Mouse (Mus musculus) MEL (cell line): Measurements from ENCODE around the gene Cdh23. TPM values are rescaled to one million over a fixed set of nuclear protein-coding genes. Genes with fewer than 3 reads are reported as not detected.

Experiments
- DNase-seq: peaks from one replicate; pipeline ENCODE4 v3.0.0; 2011; ENCODE audit warnings: low read depth, low spot score
- H3K27ac ChIP-seq: 2 replicates; pipeline ENCODE4 v1.5.1; 2012; ENCODE audit warnings: low read depth, mild to moderate bottlenecking, control low read depth, low read length, moderate library complexity; ENCODE audit not compliant: control insufficient read depth
- H3K27me3 ChIP-seq, 2 experiments: fragments of 150-350 bp in 1 of 2; sonication (generic) in 1 of 2; 2 replicates each; pipeline ENCODE4 v1.6.1; 2012; ENCODE audit warnings: low read length in 2 of 2, mild to moderate bottlenecking in 2 of 2, improper control_type of control experiment in 1 of 2, moderate library complexity in 1 of 2; ENCODE audit not compliant: insufficient read depth in 2 of 2, control insufficient read depth in 1 of 2
- H3K36me3 ChIP-seq, 2 experiments: 2 replicates each; pipeline ENCODE4 v1.6.1; 2012 to 2014; ENCODE audit warnings: low read length in 2 of 2, improper control_type of control experiment in 1 of 2, inconsistent platforms in 1 of 2, mild to moderate bottlenecking in 1 of 2; ENCODE audit not compliant: insufficient read depth in 2 of 2, control insufficient read depth in 1 of 2
- H3K4me1 ChIP-seq, 2 experiments: fragments of 150-350 bp in 1 of 2; sonication (generic) in 1 of 2; 2 replicates each; pipeline ENCODE4 v1.6.1; 2012; ENCODE audit warnings: low read length in 2 of 2, improper control_type of control experiment in 1 of 2, mild to moderate bottlenecking in 1 of 2; ENCODE audit not compliant: insufficient read depth in 2 of 2, control insufficient read depth in 1 of 2
- H3K4me3 ChIP-seq, 2 experiments: fragments of 150-350 bp in 1 of 2; sonication (generic) in 1 of 2; 2 replicates each; pipeline ENCODE4 v1.5.1; 2012; ENCODE audit warnings: low read depth in 2 of 2, low read length in 2 of 2, mild to moderate bottlenecking in 2 of 2, moderate library complexity in 2 of 2, control low read depth in 1 of 2, improper control_type of control experiment in 1 of 2; ENCODE audit not compliant: control insufficient read depth in 1 of 2, insufficient read depth in 1 of 2
- H3K79me2 ChIP-seq: 2 replicates; pipeline ENCODE4 v1.6.1; 2012; ENCODE audit warnings: mild to moderate bottlenecking, low read length, moderate library complexity; ENCODE audit not compliant: control insufficient read depth, poor library complexity, insufficient read depth
- H3K9ac ChIP-seq: 2 replicates; pipeline ENCODE4 v1.6.1; 2012; ENCODE audit warnings: low read depth, mild to moderate bottlenecking, control low read depth, low read length, moderate library complexity; ENCODE audit not compliant: control insufficient read depth, poor library complexity, severe bottlenecking
- H3K9me3 ChIP-seq: fragments of 150-350 bp; sonication (generic); replicated peaks from 2 replicates; pipeline ENCODE4 v1.6.1; 2012; ENCODE audit warnings: mild to moderate bottlenecking, low read length, improper control_type of control experiment, moderate library complexity; ENCODE audit not compliant: insufficient read depth
- CHD1 ChIP-seq: IDR thresholded peaks from 2 replicates; pipeline ENCODE4 v1.6.1; 2012; ENCODE audit warnings: low read depth, mild to moderate bottlenecking, inconsistent platforms, low read length, improper control_type of control experiment
- CHD2 ChIP-seq: IDR thresholded peaks from 2 replicates; pipeline ENCODE4 v1.6.1; 2011; ENCODE audit warnings: low read length, improper control_type of control experiment
- CTCF ChIP-seq, 3 experiments: IDR thresholded peaks in 2 of 3; conservative IDR thresholded peaks in 1 of 3; 2 replicates each; pipeline ENCODE4 v1.5.1; 2011 to 2012; ENCODE audit warnings: low read length in 3 of 3, low read depth in 2 of 3, mild to moderate bottlenecking in 2 of 3, improper control_type of control experiment in 1 of 3, inconsistent platforms in 1 of 3, mixed read lengths in 1 of 3, moderate library complexity in 1 of 3; ENCODE audit not compliant: control insufficient read depth in 1 of 3, insufficient read depth in 1 of 3, poor library complexity in 1 of 3, severe bottlenecking in 1 of 3
- E2F4 ChIP-seq: IDR thresholded peaks from 2 replicates; pipeline ENCODE4 v1.6.1; 2011; ENCODE audit warnings: low read depth, low read length, improper control_type of control experiment, borderline replicate concordance
- EP300 ChIP-seq, 2 experiments: IDR thresholded peaks; 2 replicates each; pipeline ENCODE4 v1.6.1; 2011; ENCODE audit warnings: improper control_type of control experiment in 2 of 2, low read length in 2 of 2, low read depth in 1 of 2, mild to moderate bottlenecking in 1 of 2
- ETS1 ChIP-seq: IDR thresholded peaks from 2 replicates; pipeline ENCODE4 v1.6.1; 2012; ENCODE audit warnings: low read depth, mild to moderate bottlenecking, inconsistent platforms, low read length, improper control_type of control experiment, moderate library complexity
- GABPA ChIP-seq: IDR thresholded peaks from 2 replicates; pipeline ENCODE4 v1.6.1; 2012; ENCODE audit warnings: low read depth, mild to moderate bottlenecking, inconsistent platforms, low read length, improper control_type of control experiment, moderate library complexity
- JUND ChIP-seq: IDR thresholded peaks from 2 replicates; pipeline ENCODE4 v1.6.1; 2011; ENCODE audit warnings: low read depth, mild to moderate bottlenecking, improper control_type of control experiment, low read length
- MAFK ChIP-seq: IDR thresholded peaks from 2 replicates; pipeline ENCODE4 v1.6.1; 2011; ENCODE audit warnings: low read depth, mild to moderate bottlenecking, low read length, improper control_type of control experiment, borderline replicate concordance
- MAX ChIP-seq: IDR thresholded peaks from 2 replicates; pipeline ENCODE4 v1.6.1; 2011; ENCODE audit warnings: low read length, improper control_type of control experiment
- MAZ ChIP-seq: IDR thresholded peaks from 2 replicates; pipeline ENCODE4 v1.6.1; 2012; ENCODE audit warnings: low read depth, mild to moderate bottlenecking, inconsistent platforms, low read length, improper control_type of control experiment
- MYB ChIP-seq: IDR thresholded peaks from 2 replicates; pipeline ENCODE4 v1.6.1; 2011; ENCODE audit warnings: mild to moderate bottlenecking, low read depth, low read length, improper control_type of control experiment
- MYC ChIP-seq: IDR thresholded peaks from 2 replicates; pipeline ENCODE4 v1.6.1; 2011; ENCODE audit warnings: low read depth, mild to moderate bottlenecking, low read length, improper control_type of control experiment, moderate library complexity
- NELFE ChIP-seq: IDR thresholded peaks from 2 replicates; pipeline ENCODE4 v1.6.1; 2011; ENCODE audit warnings: low read depth, low read length, improper control_type of control experiment
- NRF1 ChIP-seq: IDR thresholded peaks from 2 replicates; pipeline ENCODE4 v1.6.1; 2014; ENCODE audit warnings: low read depth, mild to moderate bottlenecking, inconsistent platforms, low read length, improper control_type of control experiment, moderate library complexity; ENCODE audit not compliant: poor library complexity, insufficient read depth, severe bottlenecking
- POLR2A ChIP-seq, 2 experiments: IDR thresholded peaks; 2 replicates each; pipeline ENCODE4 v1.6.1; 2011 to 2012; ENCODE audit warnings: low read length in 2 of 2, mild to moderate bottlenecking in 2 of 2, control low read depth in 1 of 2, improper control_type of control experiment in 1 of 2, low read depth in 1 of 2, moderate library complexity in 1 of 2; ENCODE audit not compliant: control insufficient read depth in 1 of 2, insufficient read depth in 1 of 2, poor library complexity in 1 of 2
- POLR2AphosphoS2 ChIP-seq: IDR thresholded peaks from 2 replicates; pipeline ENCODE4 v1.6.1; 2011; ENCODE audit warnings: low read length, improper control_type of control experiment
- POLR2AphosphoS5 ChIP-seq: IDR thresholded peaks from 2 replicates; pipeline ENCODE4 v1.6.1; 2012; ENCODE audit warnings: low read depth, borderline replicate concordance, mild to moderate bottlenecking, inconsistent platforms, low read length, moderate library complexity, mixed read lengths
- RAD21 ChIP-seq: IDR thresholded peaks from 2 replicates; pipeline ENCODE4 v1.6.1; 2011; ENCODE audit warnings: mild to moderate bottlenecking, low read depth, low read length, improper control_type of control experiment
- SMC3 ChIP-seq: IDR thresholded peaks from 2 replicates; pipeline ENCODE4 v1.6.1; 2011; ENCODE audit warnings: low read depth, low read length, improper control_type of control experiment
- TAL1 ChIP-seq: IDR thresholded peaks from 2 replicates; pipeline ENCODE4 v1.6.1; 2012; ENCODE audit warnings: mild to moderate bottlenecking, inconsistent platforms, low read length, moderate library complexity, mixed read lengths
- TCF12 ChIP-seq: IDR thresholded peaks from 2 replicates; pipeline ENCODE4 v1.6.1; 2014; ENCODE audit warnings: low read depth, mild to moderate bottlenecking, inconsistent platforms, low read length, improper control_type of control experiment, moderate library complexity
- USF2 ChIP-seq, 2 experiments: IDR thresholded peaks; 2 replicates each; pipeline ENCODE4 v1.6.1; 2011 to 2012; ENCODE audit warnings: improper control_type of control experiment in 2 of 2, low read length in 2 of 2, borderline replicate concordance in 1 of 2, inconsistent platforms in 1 of 2, low read depth in 1 of 2, mild to moderate bottlenecking in 1 of 2; ENCODE audit not compliant: insufficient read depth in 1 of 2
- ZKSCAN1 ChIP-seq: IDR thresholded peaks from 2 replicates; pipeline ENCODE4 v1.6.1; 2012; ENCODE audit warnings: low read depth, mild to moderate bottlenecking, inconsistent platforms, low read length, improper control_type of control experiment, moderate library complexity
- ZMIZ1 ChIP-seq: IDR thresholded peaks from 2 replicates; pipeline ENCODE4 v1.6.1; 2012; ENCODE audit warnings: low read depth, mild to moderate bottlenecking, inconsistent platforms, low read length, improper control_type of control experiment, moderate library complexity
- ZNF384 ChIP-seq: IDR thresholded peaks from 2 replicates; pipeline ENCODE4 v1.6.1; 2012; ENCODE audit warnings: low read depth, mild to moderate bottlenecking, inconsistent platforms, low read length, improper control_type of control experiment
- polyA plus RNA-seq, 2 experiments: library from polyadenylated mRNA; stranded (reverse) in 1 of 2; unstranded in 1 of 2; fragments of >175 nt in 1 of 2; fragments of >200 nt in 1 of 2; gene quantifications; 2 replicates each; pipeline versions ENCODE4 v1.2.1 to v1.2.4; 2012; ENCODE audit warnings: low replicate concordance in 2 of 2, low read depth in 1 of 2; ENCODE audit not compliant: insufficient read length in 2 of 2, insufficient read depth in 1 of 2, missing spikeins in 1 of 2
- total RNA-seq: library from RNA; depleted of rRNA; stranded (reverse); fragments of 300-350 nt; gene quantifications from 2 replicates; pipeline ENCODE4 v1.2.3, GENCODE M21; 2012

The Cdh23 gene
- total and polyA plus RNA-seq, 3 experiments = 0.04 TPM; not detected in 2

GRCm38 (mm10) chr10:60363426-60363825 lies 332.9 kb downstream of the Cdh23 start:
- Histone ChIP-seq H3K9ac (no peak overlapping the region), H3K27me3 (no peaks in the 10 kb centered on the region), H3K4me1 (no peaks in the 10 kb centered on the region), H3K4me3 (no peak overlapping the region), H3K79me2 (no peaks in the 10 kb centered on the region), H3K9me3 (no peaks in the 10 kb centered on the region), H3K27ac (no peak overlapping the region), H3K36me3 (no peaks in the 10 kb centered on the region)
- no peak for TF ChIP-seq CTCF (IDR thresholded peaks at IDR 0.05 in 2 of 3, conservative IDR thresholded peaks at IDR 0.05 in 1 of 3; ENCODE audit: control insufficient read depth in 1 of 3, insufficient read depth in 1 of 3, low read depth in 2 of 3, low read length in 3 of 3, poor library complexity in 1 of 3, severe bottlenecking in 1 of 3)
- no peak for TF ChIP-seq CHD2
- no peak for TF ChIP-seq ETS1
- no peak for TF ChIP-seq POLR2A (IDR thresholded peaks at IDR 0.05; ENCODE audit: control insufficient read depth in 1 of 2, insufficient read depth in 1 of 2, low read depth in 1 of 2, low read length in 2 of 2, poor library complexity in 1 of 2)
- TF ChIP-seq JUND = no peak
- TF ChIP-seq NELFE = no peak
- TF ChIP-seq E2F4 = no peak
- TF ChIP-seq MAFK = no peak
- TF ChIP-seq TCF12 = no peak
- no peak for TF ChIP-seq POLR2AphosphoS2
- no peak for TF ChIP-seq GABPA
- TF ChIP-seq ZNF384 = no peak
- DNase-seq = no peak

- H3K36me3 ChIP-seq = no peaks in the 10 kb centered on the region
- TF ChIP-seq ZKSCAN1 = no peak
- no peak for TF ChIP-seq USF2 (IDR thresholded peaks at IDR 0.05; ENCODE audit: borderline replicate concordance in 1 of 2, insufficient read depth in 1 of 2, low read depth in 1 of 2, low read length in 2 of 2)
- no peak for TF ChIP-seq CHD1
- TF ChIP-seq ZMIZ1 = no peak
- TF ChIP-seq MAX = no peak
- no peak for TF ChIP-seq POLR2AphosphoS5
- no peak for TF ChIP-seq NRF1
- TF ChIP-seq MYB = no peak
- no peak for TF ChIP-seq POLR2AphosphoS2
- no peak for TF ChIP-seq EP300 (IDR thresholded peaks at IDR 0.05; ENCODE audit: low read depth in 1 of 2, low read length in 2 of 2)
- no peak for TF ChIP-seq E2F4
- TF ChIP-seq TCF12 = no peak
- no peak for TF ChIP-seq TAL1
- TF ChIP-seq MAFK = no peak
- no peak for TF ChIP-seq GABPA
- TF ChIP-seq MYC = no peak
- TF ChIP-seq RAD21 = no peak
- TF ChIP-seq SMC3 = no peak
- TF ChIP-seq CTCF (IDR thresholded peaks at IDR 0.05 in 2 of 3, conservative IDR thresholded peaks at IDR 0.05 in 1 of 3; ENCODE audit: control insufficient read depth in 1 of 3, insufficient read depth in 1 of 3, low read depth in 2 of 3, low read length in 3 of 3, poor library complexity in 1 of 3, severe bottlenecking in 1 of 3) = no peak
- TF ChIP-seq MAZ = no peak
- H3K27ac ChIP-seq = no peak overlapping the region
- no peaks in the 10 kb centered on the region for H3K79me2 ChIP-seq
- H3K4me1 ChIP-seq = no peaks in the 10 kb centered on the region
- no peak for DNase-seq
- no peak overlapping the region for H3K9ac ChIP-seq
- H3K27me3 ChIP-seq = no peaks in the 10 kb centered on the region
- H3K9me3 ChIP-seq = no peaks in the 10 kb centered on the region
- H3K4me3 ChIP-seq = no peak overlapping the region
These were observed 334.0 kb downstream of the Cdh23 start for GRCm38 (mm10) chr10:60362310-60362628.
